Mouse (Mus musculus) liver, embryonic 12.5 days (tissue): ENCODE measurements around the gene Copg1. TPM values are rescaled to one million over a fixed set of nuclear protein-coding genes. Genes with fewer than 3 reads are reported as not detected.

ENCODE experiments used
- ATAC-seq: fragments of 200-750 bp; cut with Nextera tagmentation; 2 replicates; pipeline ENCODE4 v1.8.0; 2017; ENCODE audit warnings: moderate number of reproducible peaks, mild to moderate bottlenecking, moderate library complexity
- H3K27ac ChIP-seq: fragments of 300-500 bp; sonication (generic); 2 replicates; pipeline ENCODE4 v1.5.1; 2016; ENCODE audit warnings: mild to moderate bottlenecking
- H3K27me3 ChIP-seq: fragments of 300-500 bp; sonication (generic); replicated peaks from 2 replicates; pipeline ENCODE4 v1.6.1; 2016; ENCODE audit warnings: mild to moderate bottlenecking, moderate library complexity
- H3K36me3 ChIP-seq: fragments of 300-500 bp; sonication (generic); 2 replicates; pipeline ENCODE4 v1.6.1; 2016; ENCODE audit warnings: mild to moderate bottlenecking, moderate library complexity
- H3K4me1 ChIP-seq: fragments of 300-500 bp; sonication (generic); 2 replicates; pipeline ENCODE4 v1.6.1; 2016
- H3K4me2 ChIP-seq: fragments of 300-500 bp; sonication (generic); 2 replicates; pipeline ENCODE4 v1.6.1; 2016; ENCODE audit warnings: mild to moderate bottlenecking, moderate library complexity
- H3K4me3 ChIP-seq: fragments of 300-500 bp; sonication (generic); 2 replicates; pipeline ENCODE4 v1.5.1; 2016; ENCODE audit warnings: mild to moderate bottlenecking, moderate library complexity
- H3K9ac ChIP-seq: fragments of 300-500 bp; sonication (generic); 2 replicates; pipeline ENCODE4 v1.6.1; 2016; ENCODE audit warnings: mild to moderate bottlenecking, moderate library complexity
- H3K9me3 ChIP-seq: fragments of 300-500 bp; sonication (generic); replicated peaks from 2 replicates; pipeline ENCODE4 v1.6.1; 2016; ENCODE audit warnings: mild to moderate bottlenecking, moderate library complexity
- WGBS: fragments of 180-500 bp; shearing (Covaris S2); methylation state at CpG from one replicate; pipeline ENCODE4 v1.1.7; 2016; ENCODE audit not compliant: insufficient replicate concordance; 5-methylcytosine and 5-hydroxymethylcytosine counted together
- polyA plus RNA-seq: library from polyadenylated mRNA; unstranded; fragments of >200 nt; fragmentation: Nextera tagmentation; extraction: Ambion mirVana; gene quantifications from 2 replicates; pipeline ENCODE4 v1.2.1, GENCODE M21; 2016

Copg1 gene
- polyA plus RNA-seq, 1 experiment from 2014 or later = 85.0 TPM

DNA sequence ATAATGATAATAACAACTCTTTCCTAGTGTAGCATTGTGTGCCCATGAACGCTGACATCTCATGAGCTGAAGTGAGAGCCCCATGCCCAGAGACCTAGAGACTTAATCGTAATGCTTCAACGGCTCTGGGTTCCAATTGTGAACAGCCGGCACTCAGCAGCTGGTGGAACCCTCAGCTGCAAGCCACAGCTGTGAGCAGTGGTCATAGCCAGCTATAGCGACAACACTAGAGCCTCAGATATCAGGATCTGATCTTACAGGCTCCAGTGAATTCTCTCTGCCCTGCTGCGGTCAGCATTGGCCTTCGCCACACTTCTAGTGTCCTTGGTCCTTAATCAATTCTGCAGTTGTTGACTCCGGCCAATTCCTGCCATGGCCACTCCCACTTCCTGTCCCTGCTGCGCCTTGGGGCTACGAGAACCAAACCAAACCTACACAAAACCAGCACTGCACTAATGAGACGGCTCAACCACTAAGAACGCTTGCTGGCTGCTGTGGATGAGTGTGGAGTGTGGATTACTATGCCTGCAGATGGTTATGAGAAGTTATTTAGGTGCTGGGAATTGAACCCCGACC is 11.5 kb upstream of the Copg1 start:
- WGBS = 34% methylated on average over 13 of the region's 13 CpGs
- Histone ChIP-seq H3K27me3 (0 out of 2 replicates have a peak, but pooled peaks cover 3% of the 10 kb centered on the region), H3K36me3 (no peaks in the 10 kb centered on the region), H3K9me3 (no peaks in the 10 kb centered on the region), H3K4me1 (peaks cover 42% of the 10 kb centered on the region), H3K9ac (peak overlapping the region; percentile 51; the same call in 1 of the 2 replicates), H3K27ac (peak overlapping the region; percentile 42), H3K4me2 (peak overlapping the region; percentile 49), H3K4me3 (no peak overlapping the region)
- ATAC-seq = peak; percentile 53; the same call in 1 of the 2 replicates

DNA sequence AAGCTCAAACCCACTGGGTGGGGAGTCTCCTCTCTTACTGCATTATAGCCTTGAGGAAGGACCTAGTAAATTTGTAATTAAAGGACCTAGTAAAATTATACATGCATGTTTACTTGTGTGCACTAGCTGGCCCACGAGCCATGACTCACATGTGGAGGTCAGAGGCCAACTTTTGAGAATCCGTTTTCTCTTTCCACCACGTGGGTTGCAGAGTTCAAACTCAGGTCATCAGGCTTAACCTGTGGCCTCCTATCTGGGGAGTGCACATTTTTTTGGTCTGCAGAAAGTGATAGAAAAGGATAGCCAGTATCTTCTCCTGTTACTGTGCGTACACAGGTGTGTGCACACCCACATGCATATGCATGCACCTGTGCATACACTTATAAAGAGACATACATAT is 8.6 kb upstream of the Copg1 start:
- no peak overlapping the region for H3K4me2 ChIP-seq
- H3K4me1 ChIP-seq = peaks cover 40% of the 10 kb centered on the region
- H3K9me3 ChIP-seq = no peaks in the 10 kb centered on the region
- H3K4me3 ChIP-seq = no peak overlapping the region
- H3K36me3 ChIP-seq = no peaks in the 10 kb centered on the region
- no peak overlapping the region for H3K9ac ChIP-seq
- no peak for ATAC-seq
- 31% methylated on average over 4 of the region's 4 CpGs for WGBS
- no peak overlapping the region for H3K27ac ChIP-seq
- 0 out of 2 replicates have a peak, but pooled peaks cover 3% of the 10 kb centered on the region for H3K27me3 ChIP-seq

- H3K4me1 ChIP-seq = peaks cover 40% of the 10 kb centered on the region
- H3K9me3 ChIP-seq = no peaks in the 10 kb centered on the region
- H3K27me3 ChIP-seq = 0 out of 2 replicates have a peak, but pooled peaks cover 3% of the 10 kb centered on the region
- no peak overlapping the region for H3K4me3 ChIP-seq
- no peak overlapping the region for H3K9ac ChIP-seq
- ATAC-seq = no peak
- 54% methylated on average over 3 of the region's 3 CpGs for WGBS
- H3K36me3 ChIP-seq = no peaks in the 10 kb centered on the region
- H3K4me2 ChIP-seq = no peak overlapping the region
- H3K27ac ChIP-seq = no peak overlapping the region
Measured at GRCm38 (mm10) chr6:87879628-87880027, 8.0 kb upstream of the Copg1 start.

DNA sequence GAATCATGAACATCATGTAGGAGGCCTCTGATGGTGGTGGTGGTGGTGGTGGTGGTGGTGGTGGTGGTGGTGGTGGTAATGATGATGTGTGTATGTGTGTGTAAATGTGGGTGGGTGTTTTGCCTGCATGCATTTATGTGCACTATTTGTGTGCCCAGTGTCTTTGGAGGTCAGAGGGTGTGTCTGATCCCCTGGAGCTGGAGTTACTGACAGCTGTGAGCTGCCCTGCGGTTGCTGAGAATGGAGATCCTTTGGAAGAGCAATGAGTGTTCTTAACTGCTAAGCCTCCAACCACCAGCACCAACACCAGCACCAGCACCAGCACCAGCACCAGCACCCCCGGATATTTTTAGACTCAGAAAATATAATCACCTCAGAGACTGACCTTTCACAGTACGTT is 5.4 kb upstream of the Copg1 start:
- Histone ChIP-seq H3K4me3 (no peak overlapping the region), H3K9ac (no peak overlapping the region), H3K9me3 (no peaks in the 10 kb centered on the region), H3K4me2 (no peak overlapping the region), H3K4me1 (peaks cover 24% of the 10 kb centered on the region), H3K27me3 (0 out of 2 replicates have a peak, but pooled peaks cover 3% of the 10 kb centered on the region), H3K27ac (no peak overlapping the region), H3K36me3 (no peaks in the 10 kb centered on the region)
- WGBS = 56% methylated on average over 3 of the region's 3 CpGs
- no peak for ATAC-seq

DNA sequence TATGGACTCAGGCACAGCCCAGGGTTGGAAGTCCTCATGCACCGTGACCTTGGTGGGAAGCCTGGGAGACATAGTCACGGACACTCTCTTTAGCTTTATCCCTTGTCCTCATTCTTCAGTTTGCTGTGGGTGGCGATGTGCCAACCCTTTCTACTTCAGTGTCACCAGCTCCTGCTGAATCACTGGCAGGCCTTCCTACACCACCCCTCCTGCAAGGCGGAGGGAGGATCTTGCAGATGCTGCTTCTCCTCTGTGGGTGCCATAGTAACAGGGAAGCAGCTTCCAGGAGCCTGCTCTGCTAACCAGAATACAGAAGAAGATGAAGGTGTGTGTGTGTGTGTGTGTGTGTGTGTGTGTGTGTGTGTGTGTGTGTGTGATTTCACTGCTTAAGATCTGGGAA is 4.8 kb upstream of the Copg1 start:
- Histone ChIP-seq H3K36me3 (no peaks in the 10 kb centered on the region), H3K4me1 (peaks cover 24% of the 10 kb centered on the region), H3K27me3 (0 out of 2 replicates have a peak, but pooled peaks cover 3% of the 10 kb centered on the region), H3K9ac (no peak overlapping the region), H3K4me2 (no peak overlapping the region), H3K4me3 (no peak overlapping the region), H3K27ac (no peak overlapping the region), H3K9me3 (no peaks in the 10 kb centered on the region)
- 66% methylated on average over 4 of the region's 4 CpGs for WGBS
- no peak for ATAC-seq

DNA sequence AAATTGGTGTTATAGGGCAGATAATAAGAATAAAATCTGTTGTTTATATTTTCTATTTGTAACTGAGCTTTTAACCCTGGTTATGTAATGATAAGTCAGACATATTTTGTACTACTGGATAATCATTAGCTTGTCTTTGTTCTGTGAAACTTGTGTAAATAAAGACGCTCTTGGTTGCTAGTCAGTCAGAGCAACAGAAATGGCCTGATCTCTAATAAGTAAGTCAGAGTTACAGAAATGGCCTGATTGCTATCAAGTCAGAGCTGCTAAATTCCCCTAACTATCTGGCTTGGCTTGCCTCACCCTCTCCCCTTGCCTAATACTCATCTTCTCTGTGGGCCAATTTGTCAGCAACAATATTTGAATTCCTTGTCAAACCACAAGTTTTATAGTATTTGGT is 893 bp upstream of the Copg1 start:
- Histone ChIP-seq H3K27ac (peak overlapping the region; percentile 59), H3K4me2 (no peak overlapping the region), H3K4me3 (no peak overlapping the region), H3K27me3 (no peaks in the 10 kb centered on the region), H3K9me3 (no peaks in the 10 kb centered on the region), H3K4me1 (peaks cover 19% of the 10 kb centered on the region), H3K36me3 (peaks cover 30% of the 10 kb centered on the region), H3K9ac (no peak overlapping the region)
- WGBS = 70% methylated on average over 1 of the region's 1 CpGs
- no peak for ATAC-seq

DNA sequence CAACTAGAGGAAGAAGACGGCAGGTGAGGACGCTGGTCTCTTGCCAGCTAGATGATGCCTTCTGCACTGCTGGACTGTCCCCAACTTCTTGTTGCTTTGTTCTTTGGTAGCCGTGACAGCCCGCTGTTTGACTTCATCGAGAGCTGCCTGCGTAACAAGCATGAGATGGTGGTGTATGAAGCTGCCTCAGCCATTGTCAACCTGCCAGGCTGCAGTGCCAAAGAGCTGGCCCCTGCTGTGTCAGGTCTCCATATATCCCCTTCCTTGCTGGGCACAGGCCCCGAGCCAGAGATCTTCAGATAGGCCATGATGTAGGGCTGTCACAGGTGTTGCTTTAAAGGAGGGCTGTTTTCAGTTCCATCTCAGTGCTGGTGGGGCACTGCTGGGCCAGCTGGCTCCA is 6.3 kb downstream of the Copg1 start:
- no peak overlapping the region for H3K4me2 ChIP-seq
- no peak overlapping the region for H3K9ac ChIP-seq
- no peaks in the 10 kb centered on the region for H3K9me3 ChIP-seq
- 85% methylated on average over 7 of the region's 7 CpGs for WGBS
- H3K36me3 ChIP-seq = peaks cover 99% of the 10 kb centered on the region
- H3K4me3 ChIP-seq = no peak overlapping the region
- H3K27me3 ChIP-seq = no peaks in the 10 kb centered on the region
- peaks cover 2% of the 10 kb centered on the region for H3K4me1 ChIP-seq
- no peak overlapping the region for H3K27ac ChIP-seq
- ATAC-seq = no peak

GRCm38 (mm10) chr6:87898028-87898427 is 10.4 kb downstream of the Copg1 start:
- WGBS = 90% methylated on average over 10 of the region's 10 CpGs
- H3K9me3 ChIP-seq = no peaks in the 10 kb centered on the region
- H3K4me1 ChIP-seq = no peaks in the 10 kb centered on the region
- H3K36me3 ChIP-seq = peaks cover 99% of the 10 kb centered on the region
- no peak overlapping the region for H3K27ac ChIP-seq
- no peak overlapping the region for H3K4me3 ChIP-seq
- H3K27me3 ChIP-seq = no peaks in the 10 kb centered on the region
- H3K4me2 ChIP-seq = no peak overlapping the region
- ATAC-seq = no peak
- H3K9ac ChIP-seq = no peak overlapping the region

DNA sequence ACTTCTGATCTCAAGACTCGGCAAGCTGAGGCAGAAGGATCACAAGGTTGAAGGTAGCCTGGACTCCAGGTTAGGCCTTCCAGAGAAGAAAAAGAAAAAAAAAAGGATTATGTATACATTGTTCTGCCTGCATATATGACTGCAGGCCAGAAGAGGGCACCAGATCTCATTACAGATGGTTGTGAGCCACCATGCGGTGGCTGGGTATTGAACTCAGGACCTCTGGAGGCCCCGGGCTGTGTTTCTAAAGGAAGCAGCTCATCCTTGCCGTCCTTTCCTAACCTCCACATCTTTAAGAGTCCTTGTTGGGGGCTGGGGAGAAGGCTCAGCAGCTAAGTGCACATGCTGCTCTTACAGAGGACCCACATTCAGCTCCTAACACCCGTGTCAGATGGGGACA is 19.0 kb downstream of the Copg1 start:
- no peak overlapping the region for H3K9ac ChIP-seq
- no peak for ATAC-seq
- no peaks in the 10 kb centered on the region for H3K27me3 ChIP-seq
- H3K4me3 ChIP-seq = no peak overlapping the region
- no peak overlapping the region for H3K27ac ChIP-seq
- WGBS = 67% methylated on average over 5 of the region's 5 CpGs
- no peaks in the 10 kb centered on the region for H3K4me1 ChIP-seq
- no peaks in the 10 kb centered on the region for H3K9me3 ChIP-seq
- no peak overlapping the region for H3K4me2 ChIP-seq
- H3K36me3 ChIP-seq = peaks cover 99% of the 10 kb centered on the region

DNA sequence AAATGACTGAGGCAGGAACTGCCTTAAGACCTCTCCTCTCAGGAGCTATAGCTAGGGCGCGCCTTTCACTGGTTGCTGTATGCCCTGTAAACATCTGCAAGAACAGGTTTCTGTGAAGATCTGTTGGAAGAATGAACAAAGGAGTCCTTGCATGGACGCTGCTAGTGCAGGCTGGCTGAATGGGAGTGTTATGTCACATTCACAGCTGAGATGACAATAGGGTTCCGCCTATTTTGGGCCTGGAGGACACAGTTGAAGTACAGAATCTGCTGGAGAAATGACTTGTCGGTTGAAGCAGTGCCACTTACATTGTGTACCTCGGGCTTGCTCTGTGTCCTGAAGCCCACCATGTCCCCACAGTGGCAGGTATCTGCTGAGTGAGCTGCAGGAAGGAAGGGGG is 21.6 kb downstream of the Copg1 start:
- Histone ChIP-seq H3K4me2 (no peak overlapping the region), H3K4me3 (no peak overlapping the region), H3K27ac (no peak overlapping the region), H3K9ac (no peak overlapping the region), H3K27me3 (no peaks in the 10 kb centered on the region), H3K4me1 (peaks cover 8% of the 10 kb centered on the region), H3K9me3 (no peaks in the 10 kb centered on the region), H3K36me3 (peaks cover 91% of the 10 kb centered on the region)
- no peak for ATAC-seq
- WGBS = 83% methylated on average over 6 of the region's 6 CpGs

DNA sequence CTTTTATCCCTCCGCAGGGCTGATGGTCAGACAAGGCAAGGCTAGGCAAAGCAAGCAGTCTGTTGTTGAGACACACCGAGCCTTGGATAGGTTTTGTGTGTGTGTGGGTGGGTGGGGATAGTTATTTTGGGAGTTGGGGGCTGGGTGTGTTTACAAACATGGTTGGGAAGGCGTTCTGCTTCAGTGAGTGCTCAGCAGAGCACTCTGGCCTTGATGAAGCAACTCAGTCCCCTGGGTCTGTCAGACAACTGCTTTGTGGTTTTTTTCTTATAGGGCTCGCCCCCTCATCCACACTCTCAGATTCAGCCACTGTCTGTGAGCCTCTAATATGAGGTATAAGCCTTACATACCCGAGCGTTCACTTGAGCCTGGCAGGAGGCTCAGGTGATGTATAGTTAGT is 23.9 kb downstream of the Copg1 start:
- Histone ChIP-seq H3K9me3 (no peaks in the 10 kb centered on the region), H3K36me3 (peaks cover 72% of the 10 kb centered on the region), H3K27ac (no peak overlapping the region), H3K27me3 (no peaks in the 10 kb centered on the region), H3K4me2 (no peak overlapping the region), H3K4me1 (peaks cover 27% of the 10 kb centered on the region), H3K9ac (no peak overlapping the region), H3K4me3 (no peak overlapping the region)
- WGBS = 78% methylated on average over 6 of the region's 6 CpGs
- ATAC-seq = no peak

DNA sequence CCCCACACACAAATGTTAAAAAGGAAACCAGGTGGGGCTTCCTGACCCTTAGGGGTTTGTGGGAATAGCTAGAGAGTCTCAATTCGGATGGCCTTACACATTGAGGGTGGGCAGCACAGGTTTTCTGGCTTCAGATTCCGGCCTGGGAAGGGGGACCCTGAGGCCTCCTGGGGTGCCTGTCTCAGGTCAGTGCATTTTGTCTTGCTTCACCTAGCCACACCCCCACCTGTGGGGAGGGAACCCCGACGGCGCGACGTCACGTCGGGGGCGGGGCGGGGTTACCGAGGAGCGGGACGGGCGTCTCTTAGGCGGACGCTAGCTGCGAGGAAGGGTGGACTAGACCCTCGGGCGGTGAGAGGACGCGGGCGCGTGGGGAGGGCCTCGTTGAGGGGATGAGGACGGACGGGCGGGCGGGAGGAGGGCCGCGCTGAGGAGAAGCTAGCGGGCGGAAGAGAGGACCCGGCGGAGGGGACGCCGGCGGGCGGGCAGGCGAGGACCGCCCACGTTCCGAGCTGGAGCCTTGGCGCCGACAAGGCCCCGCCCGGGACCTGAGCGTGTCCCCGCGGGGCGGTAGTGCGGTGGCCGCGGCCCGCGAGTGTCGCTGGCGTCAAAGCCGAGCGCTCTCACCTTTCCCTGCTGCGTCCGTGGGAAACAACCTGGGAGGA is 26.2 kb downstream of the Copg1 start, which contains the start of gene Hmces:
Gene Hmces, plus strand, starts transcription at position 275 of the 665 bp plus-strand sequence.
- H3K27me3 ChIP-seq = no peaks in the 10 kb centered on the region
- peak within 1 kb of the TSS; percentile 83 for H3K27ac ChIP-seq
- peaks cover 27% of the 10 kb centered on the region for H3K4me1 ChIP-seq
- 2% methylated on average over 57 of the region's 62 CpGs for WGBS
- peak within 1 kb of the TSS; percentile 97 for H3K4me2 ChIP-seq
- peak within 1 kb of the TSS; percentile 91 for H3K9ac ChIP-seq
- H3K4me3 ChIP-seq = peak within 1 kb of the TSS; percentile 82
- peak; percentile 89 for ATAC-seq
- H3K36me3 ChIP-seq = peaks cover 72% of the 10 kb centered on the region
- H3K9me3 ChIP-seq = no peaks in the 10 kb centered on the region
